Mouse (Mus musculus) thymus, adult 2 months (tissue): ENCODE data around the gene Foxp2. TPM values are rescaled to one million over a fixed set of nuclear protein-coding genes. Genes with fewer than 3 reads are reported as not detected.

Source experiments
- DNase-seq: peaks from one replicate; pipeline ENCODE4 v3.0.0; 2021
- H3K27ac ChIP-seq: fragments of 200-500 bp; 2 replicates; pipeline ENCODE4 v1.5.1; 2012; ENCODE audit warnings: low read length, control low read depth; ENCODE audit not compliant: control insufficient read depth, insufficient read depth
- H3K27me3 ChIP-seq: fragments of 200-500 bp; 2 replicates; pipeline ENCODE4 v1.6.1; 2012; ENCODE audit warnings: mild to moderate bottlenecking, low read length, moderate library complexity, mixed read lengths; ENCODE audit not compliant: control insufficient read depth, insufficient read depth
- H3K36me3 ChIP-seq: fragments of 200-500 bp; 2 replicates; pipeline ENCODE4 v1.6.1; 2012; ENCODE audit warnings: mild to moderate bottlenecking, low read length, moderate library complexity; ENCODE audit not compliant: control insufficient read depth, insufficient read depth
- H3K4me1 ChIP-seq: fragments of 200-500 bp; replicated peaks from 2 replicates; pipeline ENCODE4 v1.6.1; 2012; ENCODE audit warnings: low read length; ENCODE audit not compliant: control insufficient read depth, insufficient read depth
- H3K4me3 ChIP-seq: fragments of 200-500 bp; 2 replicates; pipeline ENCODE4 v1.5.1; 2012; ENCODE audit warnings: mild to moderate bottlenecking, low read length, control low read depth, moderate library complexity; ENCODE audit not compliant: control insufficient read depth, insufficient read depth
- CTCF ChIP-seq: fragments of 200-500 bp; IDR thresholded peaks from 2 replicates; pipeline ENCODE4 v1.5.1; 2012; ENCODE audit warnings: mild to moderate bottlenecking, control low read depth, low read length, moderate library complexity, borderline replicate concordance; ENCODE audit not compliant: control insufficient read depth, poor library complexity, insufficient read depth; ENCODE audit errors: extremely low read depth
- POLR2A ChIP-seq: fragments of 200-500 bp; IDR thresholded peaks from 2 replicates; pipeline ENCODE4 v1.6.1; 2012; ENCODE audit warnings: mild to moderate bottlenecking, low read length, control low read depth, moderate library complexity; ENCODE audit not compliant: control insufficient read depth, poor library complexity, insufficient read depth; ENCODE audit errors: extremely low read depth
- WGBS: fragments of 180-500 bp; shearing (Covaris S2); methylation state at CpG from one replicate; pipeline ENCODE4 v1.1.7; 2018; 5-methylcytosine and 5-hydroxymethylcytosine counted together
- polyA plus RNA-seq: library from polyadenylated mRNA; depleted of rRNA; stranded (reverse); fragments of >200 nt; gene quantifications from 2 replicates; pipeline ENCODE4 v1.2.3, GENCODE M21; 2012

The Foxp2 gene
- polyA plus RNA-seq, 1 experiment: 0.85 TPM

GRCm38 (mm10) chr6:15323099-15323498 is 421.9 kb downstream of the Foxp2 start:
- TF ChIP-seq CTCF (no peak), POLR2A (no peak)
- H3K4me1 ChIP-seq: no peaks in the 10 kb centered on the region
- no peaks in the 10 kb centered on the region for H3K27me3 ChIP-seq
- H3K36me3 ChIP-seq: no peaks in the 10 kb centered on the region
- H3K27ac ChIP-seq: no peak overlapping the region
- H3K4me3 ChIP-seq: no peak overlapping the region
- DNase-seq: no peak

DNA sequence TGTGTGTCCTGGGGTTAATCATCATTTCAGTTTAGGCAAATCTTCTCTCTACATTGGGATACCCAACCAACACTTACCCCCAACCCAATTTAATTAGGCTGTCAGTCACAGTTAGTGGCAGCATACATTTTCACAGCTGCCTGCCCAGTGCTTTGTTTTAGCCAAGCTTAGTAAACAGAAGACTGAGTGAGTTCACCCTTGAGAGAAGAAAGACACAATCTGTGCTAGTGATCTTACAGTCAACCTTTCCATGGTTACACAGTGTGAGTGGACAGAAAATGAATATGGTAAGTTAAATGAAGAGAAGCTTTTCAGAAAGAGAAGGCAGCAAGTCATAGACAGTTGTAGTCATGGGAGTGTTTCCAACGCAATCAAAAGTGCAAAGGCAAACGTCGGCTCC is 446.6 kb downstream of the Foxp2 start:
- Histone ChIP-seq H3K36me3 (no peaks in the 10 kb centered on the region), H3K27me3 (no peaks in the 10 kb centered on the region), H3K4me3 (no peak overlapping the region), H3K4me1 (no peaks in the 10 kb centered on the region), H3K27ac (no peak overlapping the region)
- TF ChIP-seq POLR2A (no peak), CTCF (no peak)
- WGBS: 95% methylated on average over 3 of the region's 3 CpGs
- no peak for DNase-seq

DNA sequence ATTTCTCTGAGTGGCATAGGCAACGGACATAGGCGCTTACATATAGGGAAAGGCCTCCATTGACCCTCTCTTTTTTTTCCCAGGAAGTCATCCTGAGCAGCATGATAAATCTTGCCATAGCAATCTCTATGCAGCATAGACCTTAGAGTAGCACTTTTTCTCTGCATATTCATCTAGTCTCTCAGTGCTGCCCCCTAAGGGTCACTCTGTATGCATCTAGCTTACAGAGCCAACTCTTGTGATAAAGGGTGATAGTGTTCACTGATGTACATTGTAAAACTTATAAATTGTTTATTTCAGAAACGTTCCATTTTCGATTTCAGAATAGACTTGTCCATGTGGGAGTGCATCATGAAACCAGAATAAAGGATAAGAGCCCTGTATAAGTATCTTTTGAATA is 454.7 kb downstream of the Foxp2 start:
- 85% methylated on average over 4 of the region's 4 CpGs for WGBS
- DNase-seq: no peak
- H3K4me3 ChIP-seq: no peak overlapping the region
- TF ChIP-seq CTCF: no peak
- no peak for TF ChIP-seq POLR2A
- H3K27ac ChIP-seq: no peak overlapping the region
- no peaks in the 10 kb centered on the region for H3K27me3 ChIP-seq
- no peaks in the 10 kb centered on the region for H3K4me1 ChIP-seq
- H3K36me3 ChIP-seq: no peaks in the 10 kb centered on the region

- no peaks in the 10 kb centered on the region for H3K4me1 ChIP-seq
- no peaks in the 10 kb centered on the region for H3K36me3 ChIP-seq
- no peak for DNase-seq
- H3K27me3 ChIP-seq: no peaks in the 10 kb centered on the region
- TF ChIP-seq CTCF (no peak), POLR2A (no peak)
- no peak overlapping the region for H3K4me3 ChIP-seq
- WGBS: 92% methylated on average over 8 of the region's 8 CpGs
- no peak overlapping the region for H3K27ac ChIP-seq
Measured at GRCm38 (mm10) chr6:15370281-15370680, 469.1 kb downstream of the Foxp2 start.

DNA sequence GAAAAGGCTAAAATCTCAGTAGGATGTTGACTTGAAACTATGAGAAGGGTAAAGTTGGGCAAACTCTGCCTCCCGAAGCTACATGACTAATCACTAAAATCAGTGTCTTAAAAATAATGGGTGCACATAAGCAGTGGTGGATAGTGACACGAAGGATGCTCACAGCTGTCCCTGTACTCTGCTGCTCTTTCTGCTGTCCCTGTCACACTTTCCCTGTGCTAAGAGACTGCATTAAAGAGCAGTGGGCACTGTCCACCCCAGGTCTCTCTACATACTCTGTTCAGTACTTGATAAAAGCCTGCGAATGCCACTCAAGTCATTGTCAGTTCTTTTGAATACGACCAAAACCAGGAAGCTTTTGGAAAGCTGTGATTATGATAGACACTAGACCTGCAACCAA is 469.7 kb downstream of the Foxp2 start:
- no peak overlapping the region for H3K27ac ChIP-seq
- no peaks in the 10 kb centered on the region for H3K4me1 ChIP-seq
- H3K36me3 ChIP-seq: no peaks in the 10 kb centered on the region
- DNase-seq: no peak
- no peaks in the 10 kb centered on the region for H3K27me3 ChIP-seq
- 92% methylated on average over 4 of the region's 4 CpGs for WGBS
- H3K4me3 ChIP-seq: no peak overlapping the region
- TF ChIP-seq CTCF (no peak), POLR2A (no peak)

- TF ChIP-seq CTCF (no peak), POLR2A (no peak)
- Histone ChIP-seq H3K4me1 (no peaks in the 10 kb centered on the region), H3K36me3 (no peaks in the 10 kb centered on the region), H3K4me3 (no peak overlapping the region), H3K27ac (no peak overlapping the region), H3K27me3 (no peaks in the 10 kb centered on the region)
- WGBS: 92% methylated on average over 3 of the region's 3 CpGs
- no peak for DNase-seq
Measured at GRCm38 (mm10) chr6:15373621-15374020, 472.5 kb downstream of the Foxp2 start.

- 82% methylated on average over 5 of the region's 5 CpGs for WGBS
- H3K27ac ChIP-seq: no peak overlapping the region
- no peak for TF ChIP-seq POLR2A
- TF ChIP-seq CTCF: no peak
- no peak for DNase-seq
- no peaks in the 10 kb centered on the region for H3K36me3 ChIP-seq
- H3K27me3 ChIP-seq: no peaks in the 10 kb centered on the region
- H3K4me3 ChIP-seq: no peak overlapping the region
- H3K4me1 ChIP-seq: no peaks in the 10 kb centered on the region
Measured at GRCm38 (mm10) chr6:15378261-15378660, 477.1 kb downstream of the Foxp2 start.

- H3K4me1 ChIP-seq: no peaks in the 10 kb centered on the region
Measured at GRCm38 (mm10) chr6:15396462-15396861, 495.3 kb downstream of the Foxp2 start.

More at GRCm38 (mm10) chr6:15396462-15396861, 495.3 kb downstream of the Foxp2 start:
- no peaks in the 10 kb centered on the region for H3K36me3 ChIP-seq
- TF ChIP-seq POLR2A (no peak), CTCF (no peak)
- H3K27ac ChIP-seq: no peak overlapping the region
- DNase-seq: no peak
- 96% methylated on average over 6 of the region's 6 CpGs for WGBS
- H3K27me3 ChIP-seq: no peaks in the 10 kb centered on the region
- H3K4me3 ChIP-seq: no peak overlapping the region
